Mouse (Mus musculus) spleen, postnatal 14 days (tissue): ENCODE data around the gene Ifitm1.

Experiments used
- DNase-seq, 2 experiments: peaks; one replicate each; pipeline ENCODE4 v3.0.0; 2021 to 2022; ENCODE audit warnings: low spot score in 2 of 2

Ifitm1 gene

DNA sequence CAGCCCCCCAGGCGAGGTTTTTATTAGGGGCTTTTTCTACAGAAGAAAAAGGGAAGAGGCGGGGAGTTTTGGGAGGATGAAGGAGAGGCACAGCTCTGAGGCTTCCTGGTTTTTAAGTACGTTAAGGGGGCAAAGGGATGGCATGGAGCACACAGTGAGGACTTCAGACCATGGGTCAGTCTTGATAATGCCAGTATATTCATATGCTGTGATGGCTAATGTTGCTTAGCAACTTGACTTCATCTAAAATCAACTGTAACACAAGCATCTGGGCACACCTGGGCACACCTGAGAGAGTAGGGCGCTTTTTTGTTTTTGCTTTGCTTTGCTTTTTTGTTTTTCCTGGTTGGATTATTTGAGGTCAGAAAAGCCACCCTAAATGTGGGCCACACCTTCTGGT, at the start of gene Ifitm1:
Gene Ifitm1, plus strand, starts transcription at position 301 of the 400 bp plus-strand sequence.
- DNase-seq: no peak

DNA sequence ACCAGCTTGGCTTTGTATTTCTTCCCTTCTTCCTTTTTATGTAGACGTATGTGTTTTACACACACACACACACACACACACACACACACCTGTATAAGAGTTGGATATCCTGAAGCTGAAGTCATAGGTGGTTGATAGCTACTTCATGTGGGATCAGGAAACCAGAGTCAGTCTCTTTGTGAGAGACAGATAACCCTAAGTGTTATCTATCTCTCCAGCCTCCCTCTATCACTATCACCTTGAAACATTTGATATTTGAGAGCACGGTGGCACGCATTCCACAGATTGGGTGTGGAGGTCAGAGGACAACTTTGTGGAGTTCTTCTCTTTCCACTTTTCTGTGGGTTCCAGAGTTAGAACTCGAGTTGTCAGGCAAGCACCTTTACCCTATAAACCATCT, 47.1 kb upstream of the Ifitm1 start:
- no peak for DNase-seq

DNA sequence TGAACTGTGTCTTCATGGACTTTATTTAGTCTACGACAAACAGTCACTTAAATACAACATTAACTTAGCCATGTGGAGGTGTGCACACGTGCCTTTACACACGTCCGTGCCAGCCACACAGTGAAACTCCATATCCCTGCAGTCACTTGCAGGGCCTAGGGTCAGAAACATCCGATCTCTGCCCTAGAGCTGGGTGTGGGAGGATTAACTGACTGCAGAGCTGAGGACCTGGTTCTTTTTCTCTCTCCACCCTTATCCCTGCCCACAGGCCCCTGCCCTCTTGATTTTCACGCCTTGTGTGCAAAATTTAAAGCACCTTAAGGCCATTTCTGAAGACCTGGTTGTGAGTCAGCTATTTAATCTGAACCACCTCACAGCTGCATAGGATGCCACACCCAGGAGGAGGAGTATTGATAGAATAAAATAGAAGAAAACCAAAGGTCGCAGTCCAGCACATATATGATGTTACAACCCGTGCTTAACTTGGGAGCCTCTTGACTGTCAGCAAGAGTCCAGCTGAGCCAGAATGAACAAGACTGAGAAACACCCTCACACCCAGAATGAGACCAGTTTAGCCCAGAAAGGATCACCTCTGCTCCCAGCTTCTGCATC, 46.5 kb upstream of the Ifitm1 start, which contains the start of gene Nlrp6:
Gene Nlrp6, plus strand, starts transcription at position 485 of the 612 bp plus-strand sequence.
- DNase-seq: no peak

- no peak for DNase-seq
These were observed 45.6 kb upstream of the Ifitm1 start for GRCm38 (mm10) chr7:140921225-140921975.

GRCm38 (mm10) chr7:140922398-140923069, 44.5 kb upstream of the Ifitm1 start:
- no peak for DNase-seq

- no peak for DNase-seq
These were observed 43.8 kb upstream of the Ifitm1 start for GRCm38 (mm10) chr7:140923070-140923775.

DNA sequence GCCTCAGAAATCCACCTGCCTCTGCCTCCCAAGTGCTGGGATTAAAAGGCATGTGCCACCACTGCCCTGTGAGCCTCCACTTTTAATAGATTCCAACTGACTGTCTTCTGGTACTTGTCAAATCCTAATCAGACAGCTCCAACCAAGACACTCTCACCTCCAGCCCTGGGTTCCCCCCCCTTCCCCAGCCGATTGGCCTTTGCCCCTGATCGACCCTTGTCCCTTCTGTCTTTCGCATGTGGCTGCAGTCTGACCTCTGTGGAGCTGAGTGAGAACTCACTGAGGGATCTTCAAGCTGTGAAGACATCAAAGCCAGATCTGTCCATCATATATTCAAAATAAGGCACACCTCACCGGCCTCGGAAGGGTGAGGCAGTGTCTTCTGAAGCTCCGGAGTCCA, 39.8 kb upstream of the Ifitm1 start:
- no peak for DNase-seq

DNA sequence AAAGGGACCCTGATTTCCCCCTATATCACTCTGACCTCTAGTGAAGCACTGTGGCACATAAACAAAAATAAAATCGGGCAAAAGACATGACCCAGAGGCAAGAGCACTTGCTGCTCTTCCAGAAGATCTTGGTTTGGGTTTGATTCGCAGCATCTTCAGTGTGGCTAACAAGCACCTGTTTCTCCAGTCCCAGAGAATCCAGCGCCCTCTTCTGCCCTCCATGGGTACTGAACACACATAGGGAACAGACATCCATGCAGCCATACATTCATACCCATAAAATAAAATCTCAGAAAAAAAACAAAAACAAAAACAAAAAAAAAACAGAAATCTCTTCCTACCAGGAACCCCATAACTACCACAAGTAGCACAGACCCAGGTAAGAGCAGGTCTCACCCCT, 28.6 kb upstream of the Ifitm1 start:
- no peak for DNase-seq

DNA sequence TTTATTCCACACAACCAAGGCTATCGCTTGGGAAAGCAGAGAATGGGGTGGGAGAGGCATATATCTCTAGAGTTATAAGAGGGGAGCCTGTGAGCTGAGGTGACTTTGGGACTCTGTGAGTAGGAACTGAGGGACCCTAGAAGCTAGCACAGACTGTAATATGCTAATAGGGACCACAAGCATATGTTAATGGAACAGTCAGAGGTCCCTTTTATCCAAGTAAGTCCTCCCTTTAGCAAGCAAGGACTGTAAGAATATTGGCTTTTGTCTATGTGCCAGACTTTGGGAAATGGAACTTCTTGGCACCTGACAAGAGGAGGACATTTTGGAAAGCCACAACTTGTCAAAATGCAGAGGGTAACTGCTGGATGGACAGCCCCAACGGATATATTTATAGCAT, 28.1 kb upstream of the Ifitm1 start:
- DNase-seq: no peak

DNA sequence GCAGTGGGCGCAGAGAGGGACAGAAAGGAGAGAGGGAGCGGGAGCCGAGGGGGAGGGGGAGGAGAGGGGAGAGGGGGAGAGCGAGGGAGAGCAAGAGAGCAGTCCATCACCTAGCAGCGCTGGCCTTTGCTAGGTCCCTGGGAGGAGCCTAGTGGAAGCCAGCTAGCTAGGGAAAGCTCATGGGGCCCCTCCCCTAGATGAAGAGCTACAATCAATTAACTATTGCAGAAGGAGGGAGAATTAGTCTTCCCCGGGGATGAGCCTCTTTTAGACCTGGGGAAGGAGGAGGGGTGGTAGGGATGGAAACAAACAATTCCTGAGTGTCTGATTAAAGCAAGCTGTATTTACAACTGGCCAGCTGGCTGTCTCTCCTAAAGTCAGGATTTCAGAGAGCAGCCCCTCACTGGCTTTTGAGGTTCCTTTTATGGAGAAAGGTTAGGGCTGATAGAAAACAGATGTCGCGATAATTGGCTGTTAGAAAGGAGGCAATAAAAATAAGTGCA, 27.3 kb upstream of the Ifitm1 start:
- no peak for DNase-seq

DNA sequence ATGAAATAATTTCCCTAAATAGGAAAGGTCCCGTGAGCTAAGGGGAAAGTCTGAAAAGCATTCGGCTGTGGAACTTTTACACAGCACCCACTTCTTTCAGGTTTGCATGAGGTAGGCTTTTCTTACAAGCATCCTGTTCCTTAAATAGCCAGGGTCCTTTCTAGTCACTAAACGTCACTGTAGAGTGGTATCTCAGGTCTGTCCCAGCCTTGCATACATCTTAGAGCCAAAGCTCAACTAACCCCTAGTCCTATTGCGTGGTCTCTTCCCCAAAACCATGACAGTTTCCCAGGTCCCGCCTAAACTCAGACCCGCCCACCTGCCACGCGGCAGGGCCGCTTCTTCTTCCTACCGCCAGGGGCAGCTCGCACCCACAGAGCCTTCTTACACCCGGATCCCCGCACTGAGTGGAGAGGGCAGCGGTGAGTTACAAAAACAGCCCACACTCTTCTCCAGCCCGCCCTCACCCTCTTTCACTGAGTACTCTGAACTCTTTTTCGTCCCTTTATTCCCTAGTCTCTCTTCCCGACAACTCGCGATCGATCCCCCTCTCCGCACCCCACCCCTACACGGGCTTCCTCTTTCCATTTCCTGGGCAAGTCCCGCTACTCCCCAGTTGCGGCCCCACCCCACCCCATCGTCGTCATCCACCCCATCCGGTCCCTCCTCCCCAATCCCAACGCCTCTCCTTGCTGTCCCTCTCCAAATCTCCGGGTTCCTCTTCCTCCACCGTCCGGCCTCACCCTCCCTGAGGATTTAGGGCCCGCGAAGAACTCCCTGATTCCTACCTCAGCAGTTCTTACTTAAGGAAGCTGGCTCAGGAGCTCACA, 25.6 kb upstream of the Ifitm1 start, which contains the start of gene Pgghg:
Gene Pgghg, plus strand, starts transcription at position 170 of the 830 bp plus-strand sequence.
- DNase-seq: peak; percentile 53 to 70

- DNase-seq: no peak
These were observed 24.7 kb upstream of the Ifitm1 start for GRCm38 (mm10) chr7:140942341-140942740.

GRCm38 (mm10) chr7:140942811-140943210, 24.2 kb upstream of the Ifitm1 start:
- no peak for DNase-seq

- DNase-seq: no peak
These were observed 23.7 kb upstream of the Ifitm1 start for GRCm38 (mm10) chr7:140943356-140943755.

GRCm38 (mm10) chr7:140944236-140944635, 22.8 kb upstream of the Ifitm1 start:
- DNase-seq: no peak

- no peak for DNase-seq
These were observed 21.8 kb upstream of the Ifitm1 start for GRCm38 (mm10) chr7:140945247-140945646.

GRCm38 (mm10) chr7:140946311-140946710, 20.7 kb upstream of the Ifitm1 start:
- no peak for DNase-seq

DNA sequence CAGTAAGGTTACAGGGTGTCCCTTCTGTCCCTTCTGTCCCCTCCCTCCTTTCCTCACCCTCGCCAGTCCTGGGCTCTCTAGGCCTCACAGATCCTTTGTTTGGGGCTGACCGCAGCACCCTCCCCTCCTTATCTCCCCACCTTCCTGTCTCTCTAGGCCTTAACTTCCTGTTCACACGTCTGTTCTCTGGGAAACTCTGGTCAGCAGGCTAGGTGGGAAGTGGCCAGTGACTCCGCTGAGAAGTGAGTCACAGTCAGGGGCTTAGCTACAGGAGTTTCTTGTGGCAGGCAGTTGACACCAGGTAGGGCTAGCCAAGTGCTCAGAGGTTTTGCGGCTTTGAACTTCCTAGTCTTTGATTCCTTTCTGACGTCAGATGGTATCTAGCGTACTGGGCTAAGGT, 20.0 kb upstream of the Ifitm1 start:
- no peak for DNase-seq

GRCm38 (mm10) chr7:140948161-140948560, 18.9 kb upstream of the Ifitm1 start:
- DNase-seq: no peak

GRCm38 (mm10) chr7:140949255-140949654, 17.8 kb upstream of the Ifitm1 start:
- DNase-seq: no peak
